Mouse (Mus musculus) forebrain, embryonic 16.5 days (tissue): Measurements from ENCODE around the gene Zswim3. TPM values are rescaled to one million over a fixed set of nuclear protein-coding genes. Genes with fewer than 3 reads are reported as not detected.

ENCODE experiments used
- ATAC-seq: fragments of 200-750 bp; cut with Nextera tagmentation; 2 replicates; pipeline ENCODE4 v1.8.0; 2017; ENCODE audit warnings: mild to moderate bottlenecking, moderate library complexity
- H3K27ac ChIP-seq: fragments of 300-500 bp; sonication (generic); 2 replicates; pipeline ENCODE4 v1.5.1; 2014; ENCODE audit warnings: low read length, control low read depth
- H3K27me3 ChIP-seq: fragments of 300-500 bp; sonication (generic); replicated peaks from 2 replicates; pipeline ENCODE4 v1.6.1; 2014; ENCODE audit warnings: low read length; ENCODE audit not compliant: control insufficient read depth, insufficient read depth
- H3K36me3 ChIP-seq: fragments of 300-500 bp; sonication (generic); 2 replicates; pipeline ENCODE4 v1.6.1; 2014; ENCODE audit not compliant: control insufficient read depth, insufficient read depth
- H3K4me1 ChIP-seq: fragments of 300-500 bp; sonication (generic); replicated peaks from 2 replicates; pipeline ENCODE4 v1.6.1; 2014; ENCODE audit warnings: low read length; ENCODE audit not compliant: control insufficient read depth, insufficient read depth
- H3K4me2 ChIP-seq: fragments of 300-500 bp; sonication (generic); 2 replicates; pipeline ENCODE4 v1.6.1; 2014; ENCODE audit warnings: mild to moderate bottlenecking, low read length, control low read depth
- H3K4me3 ChIP-seq: fragments of 300-500 bp; sonication (generic); replicated peaks from 2 replicates; pipeline ENCODE4 v1.5.1; 2014; ENCODE audit warnings: mild to moderate bottlenecking, low read length, control low read depth
- H3K9ac ChIP-seq: fragments of 300-500 bp; sonication (generic); replicated peaks from 2 replicates; pipeline ENCODE4 v1.6.1; 2014; ENCODE audit warnings: low read depth, low read length, control low read depth
- H3K9me3 ChIP-seq: fragments of 300-500 bp; sonication (generic); 2 replicates; pipeline ENCODE4 v1.6.1; 2016; ENCODE audit warnings: low read length; ENCODE audit not compliant: control insufficient read depth
- WGBS: fragments of 180-500 bp; shearing (Covaris S2); extraction: QIAGEN DNeasy Blood & Tissue Kit; methylation state at CpG from one replicate; pipeline ENCODE4 v1.1.7; 2014; 5-methylcytosine and 5-hydroxymethylcytosine counted together
- polyA plus RNA-seq: library from polyadenylated mRNA; unstranded; fragments of >200 nt; fragmentation: Nextera tagmentation; extraction: Ambion mirVana; gene quantifications from 2 replicates; pipeline ENCODE4 v1.2.1, GENCODE M21; 2015

Gene Zswim3
- polyA plus RNA-seq, 1 experiment from 2014 or later, result 15.4 TPM

GRCm38 (mm10) chr2:164817206-164817605 lies 12.3 kb downstream of the Zswim3 start:
- no peak overlapping the region for H3K9ac ChIP-seq
- ATAC-seq, result no peak
- peaks cover 2% of the 10 kb centered on the region for H3K4me1 ChIP-seq
- H3K4me2 ChIP-seq, result no peak overlapping the region
- H3K36me3 ChIP-seq, result peaks cover 10% of the 10 kb centered on the region
- no peak overlapping the region for H3K27ac ChIP-seq
- H3K27me3 ChIP-seq, result no peaks in the 10 kb centered on the region
- WGBS, result 94% methylated on average over 6 of the region's 6 CpGs
- H3K4me3 ChIP-seq, result no peak overlapping the region
- H3K9me3 ChIP-seq, result no peaks in the 10 kb centered on the region

GRCm38 (mm10) chr2:164817703-164818102 lies 12.8 kb downstream of the Zswim3 start:
- Histone ChIP-seq H3K4me2 (no peak overlapping the region), H3K4me3 (no peak overlapping the region), H3K9me3 (no peaks in the 10 kb centered on the region), H3K27me3 (no peaks in the 10 kb centered on the region), H3K4me1 (peaks cover 6% of the 10 kb centered on the region), H3K36me3 (peaks cover 10% of the 10 kb centered on the region), H3K9ac (no peak overlapping the region), H3K27ac (no peak overlapping the region)
- WGBS, result 81% methylated on average over 5 of the region's 5 CpGs
- ATAC-seq, result no peak

GRCm38 (mm10) chr2:164821060-164821459 lies 16.2 kb downstream of the Zswim3 start:
- Histone ChIP-seq H3K4me1 (peaks cover 14% of the 10 kb centered on the region), H3K9ac (no peak overlapping the region), H3K27me3 (no peaks in the 10 kb centered on the region), H3K27ac (no peak overlapping the region), H3K4me3 (no peak overlapping the region), H3K4me2 (no peak overlapping the region), H3K9me3 (no peaks in the 10 kb centered on the region), H3K36me3 (peaks cover 18% of the 10 kb centered on the region)
- WGBS, result 89% methylated on average over 6 of the region's 6 CpGs
- ATAC-seq, result no peak

- Histone ChIP-seq H3K9ac (peak within 1 kb of the TSS; percentile 73), H3K36me3 (peaks cover 23% of the 10 kb centered on the region), H3K27me3 (no peaks in the 10 kb centered on the region), H3K4me3 (peak within 1 kb of the TSS; percentile 67), H3K4me2 (peak within 1 kb of the TSS; percentile 65), H3K4me1 (peaks cover 14% of the 10 kb centered on the region), H3K27ac (peak within 1 kb of the TSS; percentile 83), H3K9me3 (no peaks in the 10 kb centered on the region)
- under 1% methylated on average over 32 of the region's 32 CpGs for WGBS
- peak; percentile 100 for ATAC-seq
These were observed 17.8 kb downstream of the Zswim3 start, which contains the start of gene Zswim1 for GRCm38 (mm10) chr2:164822636-164823165. Zswim1 (plus strand) TSS chr2:164822686.

GRCm38 (mm10) chr2:164823181-164823585 lies 18.3 kb downstream of the Zswim3 start:
- H3K36me3 ChIP-seq, result peaks cover 27% of the 10 kb centered on the region
- H3K4me1 ChIP-seq, result peaks cover 14% of the 10 kb centered on the region
- H3K4me3 ChIP-seq, result peak overlapping the region; percentile 67
- peak; percentile 64 for ATAC-seq
- H3K27me3 ChIP-seq, result no peaks in the 10 kb centered on the region
- H3K4me2 ChIP-seq, result peak overlapping the region; percentile 65
- H3K9me3 ChIP-seq, result no peaks in the 10 kb centered on the region
- peak overlapping the region; percentile 83 for H3K27ac ChIP-seq
- peak overlapping the region; percentile 73 for H3K9ac ChIP-seq
- 3% methylated on average over 10 of the region's 10 CpGs for WGBS

- Histone ChIP-seq H3K9me3 (no peaks in the 10 kb centered on the region), H3K27ac (no peak overlapping the region), H3K4me2 (peak overlapping the region; percentile 65), H3K4me3 (no peak overlapping the region), H3K36me3 (peaks cover 28% of the 10 kb centered on the region), H3K9ac (no peak overlapping the region), H3K27me3 (no peaks in the 10 kb centered on the region), H3K4me1 (peaks cover 14% of the 10 kb centered on the region)
- 93% methylated on average over 4 of the region's 4 CpGs for WGBS
- no peak for ATAC-seq
These were observed 19.1 kb downstream of the Zswim3 start for GRCm38 (mm10) chr2:164823969-164824368.

GRCm38 (mm10) chr2:164825521-164825920 lies 20.6 kb downstream of the Zswim3 start:
- Histone ChIP-seq H3K36me3 (peaks cover 25% of the 10 kb centered on the region), H3K4me1 (peaks cover 14% of the 10 kb centered on the region), H3K9ac (no peak overlapping the region), H3K4me2 (no peak overlapping the region), H3K9me3 (no peaks in the 10 kb centered on the region), H3K27me3 (no peaks in the 10 kb centered on the region), H3K27ac (no peak overlapping the region), H3K4me3 (no peak overlapping the region)
- 96% methylated on average over 17 of the region's 17 CpGs for WGBS
- ATAC-seq, result no peak

- H3K27ac ChIP-seq, result no peak overlapping the region
- WGBS, result 89% methylated on average over 16 of the region's 16 CpGs
- peaks cover 21% of the 10 kb centered on the region; the same call in 1 of the 2 replicates for H3K36me3 ChIP-seq
- no peak overlapping the region for H3K4me2 ChIP-seq
- H3K27me3 ChIP-seq, result no peaks in the 10 kb centered on the region
- H3K4me3 ChIP-seq, result no peak overlapping the region
- peaks cover 11% of the 10 kb centered on the region for H3K4me1 ChIP-seq
- H3K9me3 ChIP-seq, result no peaks in the 10 kb centered on the region
- ATAC-seq, result no peak
- no peak overlapping the region for H3K9ac ChIP-seq
These were observed 22.4 kb downstream of the Zswim3 start for GRCm38 (mm10) chr2:164827146-164827850.

GRCm38 (mm10) chr2:164828437-164828836 lies 23.5 kb downstream of the Zswim3 start, which contains the start of gene Spata25:
Spata25 (minus strand) TSS chr2:164828537.
- Histone ChIP-seq H3K9me3 (no peaks in the 10 kb centered on the region), H3K9ac (no peak within 1 kb of the TSS), H3K4me1 (peaks cover 10% of the 10 kb centered on the region), H3K36me3 (peaks cover 21% of the 10 kb centered on the region; the same call in 1 of the 2 replicates), H3K4me3 (no peak within 1 kb of the TSS), H3K27me3 (no peaks in the 10 kb centered on the region), H3K4me2 (no peak within 1 kb of the TSS), H3K27ac (no peak within 1 kb of the TSS)
- no peak for ATAC-seq
- WGBS, result 92% methylated on average over 6 of the region's 6 CpGs
